Comparison of ENCODE assay signal across 8 mouse cellular contexts in genomic region chr11:59307422-59308163, GRCm38 (mm10). TPM values are rescaled to one million over a fixed set of nuclear protein-coding genes. Genes with fewer than 3 reads are reported as not detected.
DNase-seq lines count a peak whose midpoint lies in the region; ATAC-seq and TF ChIP-seq lines count a peak whose summit lies in the region.

No protein-coding gene starts in this region.

- no peak for ATAC-seq in hindbrain, embryonic 11.5 days (ENCODE audit: low FRiP score)

- H3K4me1 ChIP-seq in ES-Bruce4 (ENCODE audit: control insufficient read depth, insufficient read depth, low read length), result peaks cover 5% of the 10 kb centered on the region
- H3K4me1 ChIP-seq in cerebellum, adult 2 months (ENCODE audit: control insufficient read depth, insufficient read depth, low read length), result peaks cover 4% of the 10 kb centered on the region; the same call in 1 of the 2 replicates
- H3K4me1 ChIP-seq in hindbrain, embryonic 11.5 days (replicated peaks; ENCODE audit: control insufficient read depth, insufficient read depth, low read length), result peaks cover 20% of the 10 kb centered on the region

- H3K27ac ChIP-seq in ES-Bruce4 (ENCODE audit: insufficient read depth, low read length), result no peak overlapping the region
- H3K27ac ChIP-seq in cerebellum, adult 2 months (ENCODE audit: insufficient read depth, low read length), result no peak overlapping the region
- no peak overlapping the region for H3K27ac ChIP-seq in hindbrain, embryonic 11.5 days (ENCODE audit: low read depth, low read length)

- DNase-seq in cerebellum, adult 2 months, result peak; percentile 73 to 81
- peak; percentile 70 for DNase-seq in forelimb bud, embryonic 11.5 days (ENCODE audit: low read depth, low spot score)
- DNase-seq in hindbrain, embryonic 11.5 days (ENCODE audit: low spot score), result peak; percentile 83
- DNase-seq in layer of hippocampus, postnatal 36 days, result peak; percentile 71 to 78
- DNase-seq in lung, postnatal 36 days, result peak; percentile 90
- DNase-seq in retina, postnatal 7 days (ENCODE audit: low read depth, low spot score), result peak; percentile 61
- peak; percentile 82 for DNase-seq in urinary bladder, postnatal 25 days (ENCODE audit: low spot score)

- WGBS in cerebellum, adult 2 months, result 1% methylated on average over 45 of the region's 45 CpGs
- 2% methylated on average over 45 of the region's 45 CpGs for WGBS in hindbrain, embryonic 11.5 days

- peak overlapping the region; percentile 87 for H3K9ac ChIP-seq in ES-Bruce4 (ENCODE audit: low read depth, poor library complexity, severe bottlenecking)
- H3K9ac ChIP-seq in hindbrain, embryonic 11.5 days (ENCODE audit: low read depth, low read length), result 0 out of 2 replicates have a peak overlapping the region, but pooled peaks have one; percentile 37

- TF ChIP-seq EP300 in ES-Bruce4 (IDR thresholded peaks at IDR 0.05; ENCODE audit: insufficient read depth, low read depth, low read length), result no peak

- peak; percentile 71 for TF ChIP-seq CTCF in ES-Bruce4 (IDR thresholded peaks at IDR 0.05; ENCODE audit: low read depth, low read length)
- TF ChIP-seq CTCF in cerebellum, adult 2 months (IDR thresholded peaks at IDR 0.05; ENCODE audit: borderline replicate concordance, insufficient read depth, low read depth, low read length), result peak; percentile 68

- no peak for TF ChIP-seq POLR2A in ES-Bruce4 (IDR thresholded peaks at IDR 0.05; ENCODE audit: insufficient read depth, low read length)
- no peak for TF ChIP-seq POLR2A in cerebellum, adult 2 months (IDR thresholded peaks at IDR 0.05; ENCODE audit: borderline replicate concordance, insufficient read depth, low read length)

- H3K4me2 ChIP-seq in hindbrain, embryonic 11.5 days (replicated peaks; ENCODE audit: low read depth, low read length), result peak overlapping the region; percentile 95

- no peaks in the 10 kb centered on the region for H3K36me3 ChIP-seq in ES-Bruce4 (ENCODE audit: control insufficient read depth, insufficient read depth, low read length, poor library complexity, severe bottlenecking)
- H3K36me3 ChIP-seq in hindbrain, embryonic 11.5 days (ENCODE audit: control insufficient read depth, insufficient read depth, low read length), result no peaks in the 10 kb centered on the region

- peaks cover 8% of the 10 kb centered on the region for H3K27me3 ChIP-seq in ES-Bruce4 (ENCODE audit: control insufficient read depth, insufficient read depth, low read length, poor library complexity, severe bottlenecking)
- H3K27me3 ChIP-seq in cerebellum, adult 2 months (ENCODE audit: control insufficient read depth, insufficient read depth, low read length), result peaks cover 2% of the 10 kb centered on the region; the same call in 1 of the 2 replicates
- peaks cover 52% of the 10 kb centered on the region for H3K27me3 ChIP-seq in hindbrain, embryonic 11.5 days (ENCODE audit: control insufficient read depth, insufficient read depth, low read length)

- no peaks in the 10 kb centered on the region for H3K9me3 ChIP-seq in ES-Bruce4 (replicated peaks; ENCODE audit: control insufficient read depth, insufficient read depth, low read length, poor library complexity, severe bottlenecking)
- no peaks in the 10 kb centered on the region for H3K9me3 ChIP-seq in hindbrain, embryonic 11.5 days (ENCODE audit: control insufficient read depth, low read length)

- peak overlapping the region; percentile 66 for H3K4me3 ChIP-seq in ES-Bruce4 (ENCODE audit: low read depth, low read length)
- peak overlapping the region; percentile 35 for H3K4me3 ChIP-seq in cerebellum, adult 2 months (replicated peaks; ENCODE audit: insufficient read depth, low read depth, low read length)
- peak overlapping the region; percentile 50 for H3K4me3 ChIP-seq in hindbrain, embryonic 11.5 days (ENCODE audit: low read depth, low read length)

RNA-seq across cellular contexts. Expression of gene Wnt9a, which starts 0.9 kb away (rescaled TPM):
- polyA plus RNA-seq in ES-Bruce4 (2011; ENCODE audit: insufficient read depth, insufficient read length, low read depth, missing spikeins), result 6.5 and 6.8 TPM in 2 replicates
- polyA plus RNA-seq in cerebellum, adult 2 months (2012; rRNA removed), result 0.67 and 0.79 TPM in 2 replicates
- 2.7 and 3.8 TPM in 2 replicates for polyA plus RNA-seq in hindbrain, embryonic 11.5 days (2014; fragmentation: Nextera tagmentation; extraction: Ambion mirVana)
- 1 to 10 TPM; 3.1 to 3.6 TPM for total RNA-seq in layer of hippocampus, postnatal 36 days (2021)

RNA-seq across cellular contexts. Expression of gene Wnt3a, which starts 17.0 kb away (rescaled TPM):
- 0.36 and 0.64 TPM in 2 replicates for polyA plus RNA-seq in ES-Bruce4 (2011; ENCODE audit: insufficient read depth, insufficient read length, low read depth, missing spikeins)
- polyA plus RNA-seq in cerebellum, adult 2 months (2012; rRNA removed), result not detected in 2 replicates
- polyA plus RNA-seq in hindbrain, embryonic 11.5 days (2014; fragmentation: Nextera tagmentation; extraction: Ambion mirVana), result 3.9 and 4.0 TPM in 2 replicates
- total RNA-seq in layer of hippocampus, postnatal 36 days (2021), result not detected
